Mouse (Mus musculus) adrenal gland, postnatal 4 days (tissue): Measurements from ENCODE around the gene Htr6. TPM values are rescaled to one million over a fixed set of nuclear protein-coding genes. Genes with fewer than 3 reads are reported as not detected.

Experiments
- DNase-seq, 2 experiments: peaks; one replicate each; pipeline ENCODE4 v3.0.0; 2021 to 2022; ENCODE audit warnings: low spot score in 2 of 2, mixed read lengths in 2 of 2
- total RNA-seq, 2 experiments: library from RNA; stranded (reverse); gene quantifications; 2 replicates each; pipeline ENCODE4 v1.2.3; 2021

Gene Htr6
- total RNA-seq, 2 experiments from 2014 or later, result 0.76 to 0.84 TPM

GRCm38 (mm10) chr4:139048518-139048917 lies 26.9 kb downstream of the Htr6 start:
- no peak for DNase-seq

GRCm38 (mm10) chr4:139046354-139046753 lies 29.0 kb downstream of the Htr6 start:
- DNase-seq, result no peak

GRCm38 (mm10) chr4:139044566-139044965 lies 30.8 kb downstream of the Htr6 start:
- no peak for DNase-seq

GRCm38 (mm10) chr4:139043600-139043999 lies 31.8 kb downstream of the Htr6 start:
- no peak for DNase-seq

GRCm38 (mm10) chr4:139042611-139043010 lies 32.8 kb downstream of the Htr6 start:
- DNase-seq, result no peak

GRCm38 (mm10) chr4:139040084-139040839 lies 35.1 kb downstream of the Htr6 start:
- no peak for DNase-seq

- peak in 1 of 2 experiments; percentile 32 for DNase-seq
These were observed 37.4 kb downstream of the Htr6 start for GRCm38 (mm10) chr4:139037795-139038607.

- DNase-seq, result no peak
These were observed 39.6 kb downstream of the Htr6 start for GRCm38 (mm10) chr4:139035799-139036198.

GRCm38 (mm10) chr4:139034942-139035341 lies 40.4 kb downstream of the Htr6 start:
- DNase-seq, result no peak

- DNase-seq, result no peak
These were observed 40.8 kb downstream of the Htr6 start for GRCm38 (mm10) chr4:139034540-139034939.

- DNase-seq, result no peak
These were observed 41.4 kb downstream of the Htr6 start for GRCm38 (mm10) chr4:139034010-139034367.

- DNase-seq, result no peak
These were observed 41.9 kb downstream of the Htr6 start for GRCm38 (mm10) chr4:139033263-139034009.

- no peak for DNase-seq
These were observed 42.8 kb downstream of the Htr6 start for GRCm38 (mm10) chr4:139032521-139032920.

GRCm38 (mm10) chr4:139030675-139031074 lies 44.7 kb downstream of the Htr6 start:
- no peak for DNase-seq

GRCm38 (mm10) chr4:139024379-139024778 lies 51.0 kb downstream of the Htr6 start:
- DNase-seq, result no peak

- no peak for DNase-seq
These were observed 55.0 kb downstream of the Htr6 start for GRCm38 (mm10) chr4:139020385-139020784.

- DNase-seq, result no peak
These were observed 56.0 kb downstream of the Htr6 start for GRCm38 (mm10) chr4:139019413-139019812.

- DNase-seq, result no peak
These were observed 56.4 kb downstream of the Htr6 start for GRCm38 (mm10) chr4:139018976-139019375.

GRCm38 (mm10) chr4:139018388-139018787 lies 57.0 kb downstream of the Htr6 start:
- DNase-seq, result no peak

- no peak for DNase-seq
These were observed 60.6 kb downstream of the Htr6 start for GRCm38 (mm10) chr4:139014793-139015192.

GRCm38 (mm10) chr4:139013281-139013680 lies 62.1 kb downstream of the Htr6 start:
- DNase-seq, result no peak
